Mouse (Mus musculus) adrenal gland, adult 8-10 months (tissue): Measurements from ENCODE around the gene Zfp580. TPM values are rescaled to one million over a fixed set of nuclear protein-coding genes. Genes with fewer than 3 reads are reported as not detected.

Source experiments
- total RNA-seq, 4 experiments: library from RNA; stranded (reverse); gene quantifications; 2 replicates each; pipeline ENCODE4 v1.2.4; 2022

The Zfp580 gene
- total RNA-seq, 4 experiments from 2014 or later: 5.4 to 9.7 (median 8.5) TPM

Other genes starting within 250 kb of the Zfp580 start
- gene Ube2s, start 238.9 kb upstream of the Zfp580 start, total RNA-seq: 100 to 1,000 TPM in 3 of 4 experiments, 10 to 100 TPM in 1; 96.8 to 127 (median 118) TPM
- gene Shisa7, start 206.8 kb upstream of the Zfp580 start, total RNA-seq: 1 to 10 TPM; 2.0 to 5.6 (median 4.0) TPM
- 10 to 100 TPM; 14.0 to 28.7 (median 19.1) TPM for gene Isoc2b, start 181.3 kb upstream of the Zfp580 start, total RNA-seq
- gene Isoc2a, start 174.4 kb upstream of the Zfp580 start, total RNA-seq: 10 to 100 TPM; 21.8 to 38.6 (median 30.3) TPM
- gene Gm36210, start 145.0 kb upstream of the Zfp580 start, total RNA-seq: under 1 TPM in 1 of 4 experiments, not detected in 3; 0.26 TPM
- gene Zfp628, start 136.3 kb upstream of the Zfp580 start, total RNA-seq: 10 to 100 TPM; 14.4 to 20.6 (median 16.2) TPM
- 10 to 100 TPM in 2 of 4 experiments, 1 to 10 TPM in 2; 8.5 to 13.3 (median 10.4) TPM for gene Nat14, start 129.5 kb upstream of the Zfp580 start, total RNA-seq
- gene Ssc5d, start 125.8 kb upstream of the Zfp580 start, total RNA-seq: 1 to 10 TPM; 1.7 to 4.5 (median 2.2) TPM
- gene Sbk2, start 87.1 kb upstream of the Zfp580 start, total RNA-seq: 1 to 10 TPM in 2 of 4 experiments, under 1 TPM in 1, not detected in 1; 0.45 to 2.1 (median 1.8) TPM
- gene Sbk3, start 80.4 kb upstream of the Zfp580 start, total RNA-seq: under 1 TPM; 0.15 to 0.74 (median 0.34) TPM
- gene Zfp579, start 55.4 kb upstream of the Zfp580 start, total RNA-seq: 10 to 100 TPM; 19.1 to 29.6 (median 27.4) TPM
- 10 to 100 TPM; 10.0 to 15.2 (median 12.0) TPM for gene Zfp524, start 37.1 kb upstream of the Zfp580 start, total RNA-seq
- gene Fiz1, start 36.8 kb upstream of the Zfp580 start, total RNA-seq: 10 to 100 TPM; 18.9 to 25.7 (median 23.3) TPM
- 1 to 10 TPM in 1 of 4 experiments, not detected in 3; 1.5 TPM for gene Gm44973, start 36.0 kb upstream of the Zfp580 start, total RNA-seq
- gene Zfp865, start 31.2 kb upstream of the Zfp580 start, total RNA-seq: 10 to 100 TPM; 25.0 to 38.6 (median 30.3) TPM
- 1 to 10 TPM; 2.9 to 5.6 (median 3.8) TPM for gene Ccdc106, start 31.0 kb upstream of the Zfp580 start, total RNA-seq
- under 1 TPM in 1 of 4 experiments, not detected in 3; 0.34 TPM for gene 4632433K11Rik, start 17.4 kb upstream of the Zfp580 start, total RNA-seq
- 1 to 10 TPM; 4.3 to 7.8 (median 6.0) TPM for gene Zfp784, start 13.1 kb upstream of the Zfp580 start, total RNA-seq
- 100 to 1,000 TPM; 135 to 214 (median 168) TPM for gene U2af2, start 10.6 kb downstream of the Zfp580 start, total RNA-seq
- 100 to 1,000 TPM; 124 to 175 (median 142) TPM for gene Epn1, start 28.7 kb downstream of the Zfp580 start, total RNA-seq
- gene Rfpl4, start 65.4 kb downstream of the Zfp580 start, total RNA-seq: under 1 TPM in 3 of 4 experiments, not detected in 1; 0.31 to 0.54 (median 0.31) TPM
- gene Rasl2-9, start 74.4 kb downstream of the Zfp580 start, total RNA-seq: 1 to 10 TPM in 2 of 4 experiments, under 1 TPM in 2; 0.32 to 2.0 (median 1.1) TPM
- not detected for gene Vmn1r55, start 98.1 kb downstream of the Zfp580 start, total RNA-seq
- not detected for gene Vmn1r56, start 145.2 kb downstream of the Zfp580 start, total RNA-seq
- not detected for gene Vmn1r57, start 167.0 kb downstream of the Zfp580 start, total RNA-seq